In the genomic region with DNA sequence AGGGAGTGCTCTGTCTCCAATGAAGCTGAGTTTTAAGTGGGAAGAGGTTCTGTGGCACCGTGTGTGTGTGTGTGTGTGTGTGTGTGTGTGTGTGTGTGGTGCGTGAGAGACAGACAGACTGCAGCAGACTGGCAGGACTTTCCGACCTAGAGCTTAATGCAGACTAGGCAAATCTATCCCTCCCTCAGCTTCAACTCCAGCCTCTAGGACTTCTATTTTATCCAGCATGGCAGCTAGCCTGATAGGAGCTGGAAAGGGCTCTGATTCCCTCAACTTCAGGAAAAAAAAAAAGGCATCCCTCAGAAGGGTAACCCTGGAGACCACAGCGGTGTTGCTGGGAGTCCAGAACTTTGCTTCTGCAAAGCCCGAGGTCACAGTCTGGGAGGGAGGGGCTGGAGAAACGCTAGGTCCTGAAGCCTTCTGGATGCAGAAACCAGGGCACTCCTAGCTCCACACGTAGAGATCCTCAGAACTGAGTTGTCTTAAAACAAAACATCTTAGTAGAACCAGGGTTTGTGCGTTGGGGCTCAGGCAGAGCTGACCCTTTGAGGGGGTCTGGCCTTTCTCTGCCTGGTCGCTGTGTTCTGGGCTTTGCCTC, we compare ENCODE assay signal across 18 mouse cellular contexts. TPM values are rescaled to one million over a fixed set of nuclear protein-coding genes. Genes with fewer than 3 reads are reported as not detected.
DNase-seq lines count a peak whose midpoint lies in the region; ATAC-seq and TF ChIP-seq lines count a peak whose summit lies in the region.
"Had no signal": no experiment of that assay in that cellular context is flagged by ENCODE, and none has a peak within 500 bp of the region (broad histone marks: within the 10 kb centered on the region; RNA-seq: fewer than 3 reads in every experiment).

No protein-coding gene starts in this region.

- peaks cover 46% of the 10 kb centered on the region for H3K27me3 ChIP-seq in kidney, embryonic 15.5 days
- H3K27me3 ChIP-seq in kidney, embryonic 14.5 days (ENCODE audit: control insufficient read depth, insufficient read depth, low read length): peaks cover 10% of the 10 kb centered on the region
- peaks cover 32% of the 10 kb centered on the region for H3K27me3 ChIP-seq in embryonic facial prominence, embryonic 15.5 days

- intact Hi-C loops in gastrocnemius, adult 2 months (cut with DNase I): no loop called here

- H3K9ac ChIP-seq in kidney, embryonic 15.5 days: no peak overlapping the region
- no peak overlapping the region for H3K9ac ChIP-seq in kidney, embryonic 14.5 days (ENCODE audit: low read depth, low read length)
- no peak overlapping the region for H3K9ac ChIP-seq in embryonic facial prominence, embryonic 15.5 days
- H3K9ac ChIP-seq: liver, embryonic 14.5 days had no signal

- no peak overlapping the region for H3K27ac ChIP-seq in gastrocnemius, adult 2 months
- peak overlapping the region; percentile 90 for H3K27ac ChIP-seq in kidney, embryonic 15.5 days
- H3K27ac ChIP-seq in kidney, embryonic 14.5 days (ENCODE audit: low read depth, low read length): no peak overlapping the region
- H3K27ac ChIP-seq in embryonic facial prominence, embryonic 15.5 days (replicated peaks): peak overlapping the region; percentile 39; the same call in 1 of the 2 replicates
- H3K27ac ChIP-seq: liver, embryonic 14.5 days had no signal

- H3K9me3 ChIP-seq in kidney, embryonic 15.5 days (replicated peaks): no peaks in the 10 kb centered on the region
- H3K9me3 ChIP-seq in kidney, embryonic 14.5 days (ENCODE audit: control insufficient read depth, low read length): no peaks in the 10 kb centered on the region
- H3K9me3 ChIP-seq in embryonic facial prominence, embryonic 15.5 days (replicated peaks): no peaks in the 10 kb centered on the region
- H3K9me3 ChIP-seq: megakaryocyte, embryonic 14.5 days had no signal

- ATAC-seq in kidney, embryonic 15.5 days (replicated peaks; ENCODE audit: low FRiP score): no peak
- ATAC-seq in kidney, embryonic 14.5 days (ENCODE audit: low FRiP score, low TSS enrichment): no peak
- no peak for ATAC-seq in embryonic facial prominence, embryonic 15.5 days (ENCODE audit: insufficient number of reproducible peaks, low FRiP score, low TSS enrichment, low read depth)
- ATAC-seq: activated CD4-positive, CD25-positive, alpha-beta regulatory T cell, adult 4 months; forebrain, embryonic 16.5 days had no signal

- DNase-seq in gastrocnemius, adult 2 months: peak; percentile 16
- DNase-seq in gastrocnemius, adult 8-10 months (ENCODE audit: low spot score in 2 of 2): no peak
- peak; percentile 11 for DNase-seq in adipocyte (ENCODE audit: low spot score)
- no peak for DNase-seq in cerebellum, adult 9-10 months
- DNase-seq in gastrocnemius, adult 18-20 months (ENCODE audit: low spot score): no peak
- DNase-seq: gastrocnemius, postnatal 25 days; layer of hippocampus, adult 9-11 months; right cerebral cortex, postnatal 14 days; thymus, postnatal 4 days had no signal

- no peak for TF ChIP-seq CTCF in gastrocnemius, adult 2 months (IDR thresholded peaks at IDR 0.05)

- H3K36me3 ChIP-seq in kidney, embryonic 15.5 days: no peaks in the 10 kb centered on the region
- H3K36me3 ChIP-seq in kidney, embryonic 14.5 days (ENCODE audit: control insufficient read depth, insufficient read depth, low read length): no peaks in the 10 kb centered on the region
- H3K36me3 ChIP-seq in embryonic facial prominence, embryonic 15.5 days: no peaks in the 10 kb centered on the region

- H3K4me1 ChIP-seq in kidney, embryonic 15.5 days: peaks cover 85% of the 10 kb centered on the region
- H3K4me1 ChIP-seq in kidney, embryonic 14.5 days (ENCODE audit: control insufficient read depth, insufficient read depth, low read length): peaks cover 60% of the 10 kb centered on the region
- H3K4me1 ChIP-seq in embryonic facial prominence, embryonic 15.5 days: peaks cover 77% of the 10 kb centered on the region

- H3K4me3 ChIP-seq in gastrocnemius, adult 2 months: no peak overlapping the region
- H3K4me3 ChIP-seq in kidney, embryonic 15.5 days (replicated peaks): no peak overlapping the region
- no peak overlapping the region for H3K4me3 ChIP-seq in kidney, embryonic 14.5 days (ENCODE audit: low read length)
- H3K4me3 ChIP-seq in embryonic facial prominence, embryonic 15.5 days (replicated peaks): no peak overlapping the region
- H3K4me3 ChIP-seq: erythroblast, embryonic 14.5 days; myocyte had no signal

- 12% methylated on average over 9 of the region's 9 CpGs for WGBS in kidney, embryonic 15.5 days
- WGBS in kidney, embryonic 14.5 days: 5% methylated on average over 9 of the region's 9 CpGs
- WGBS in embryonic facial prominence, embryonic 15.5 days: 16% methylated on average over 9 of the region's 9 CpGs

- H3K4me2 ChIP-seq in kidney, embryonic 15.5 days: peak overlapping the region; percentile 35; the same call in 1 of the 2 replicates
- H3K4me2 ChIP-seq in kidney, embryonic 14.5 days (replicated peaks; ENCODE audit: low read depth, low read length): no peak overlapping the region
- no peak overlapping the region for H3K4me2 ChIP-seq in embryonic facial prominence, embryonic 15.5 days (replicated peaks)

RNA-seq across cellular contexts. Expression of gene Tmem200b, which starts 7.4 kb away (rescaled TPM):
- total RNA-seq in gastrocnemius, adult 2 months (2021): 1 to 10 TPM; 1.2 to 4.0 TPM
- 1 to 10 TPM; 1.7 to 2.6 (median 1.9) TPM for total RNA-seq in gastrocnemius, adult 8-10 months (2022)
- polyA plus RNA-seq in kidney, embryonic 15.5 days (2015; fragmentation: Nextera tagmentation; extraction: Ambion mirVana): 1.1 and 1.3 TPM in 2 replicates
- polyA plus RNA-seq in kidney, embryonic 14.5 days (2014; fragmentation: Nextera tagmentation; extraction: Ambion mirVana): 1.8 and 2.1 TPM in 2 replicates
- polyA plus RNA-seq in embryonic facial prominence, embryonic 15.5 days (2015; fragmentation: Nextera tagmentation; extraction: Ambion mirVana): 6.0 and 6.7 TPM in 2 replicates
- 1 to 10 TPM; 1.3 to 3.2 TPM for total RNA-seq in gastrocnemius, adult 18-20 months (2021)
- polyA plus RNA-seq: activated CD4-positive, CD25-positive, alpha-beta regulatory T cell, adult 4 months; erythroblast, embryonic 14.5 days; forebrain, embryonic 16.5 days had no signal

RNA-seq across cellular contexts. Expression of gene Srsf4, which starts 40.7 kb away (rescaled TPM):
- 10 to 100 TPM; 32.0 to 33.8 TPM for total RNA-seq in gastrocnemius, adult 2 months (2021)
- total RNA-seq in gastrocnemius, adult 8-10 months (2022): 10 to 100 TPM; 23.6 to 31.8 (median 26.0) TPM
- polyA plus RNA-seq in kidney, embryonic 15.5 days (2015; fragmentation: Nextera tagmentation; extraction: Ambion mirVana): 110 and 114 TPM in 2 replicates
- 82.4 and 118 TPM in 2 replicates for polyA plus RNA-seq in kidney, embryonic 14.5 days (2014; fragmentation: Nextera tagmentation; extraction: Ambion mirVana)
- 101 and 103 TPM in 2 replicates for polyA plus RNA-seq in embryonic facial prominence, embryonic 15.5 days (2015; fragmentation: Nextera tagmentation; extraction: Ambion mirVana)
- 10 to 100 TPM; 28.0 TPM for total RNA-seq in gastrocnemius, adult 18-20 months (2021)

Comparison
In these comparisons a context has a peak if more than half of its experiments do, and no peak if none do; other contexts are left out.
1. DNase-seq: peak in gastrocnemius, adult 2 months (single experiment) and adipocyte (single experiment); none in gastrocnemius, adult 8-10 months (0 of 2), cerebellum, adult 9-10 months (single experiment) and gastrocnemius, adult 18-20 months (single experiment).
2. H3K27ac ChIP-seq: peak in kidney, embryonic 15.5 days (single experiment) and embryonic facial prominence, embryonic 15.5 days (single experiment); none in gastrocnemius, adult 2 months (single experiment) and kidney, embryonic 14.5 days (single experiment).